Mouse (Mus musculus) forebrain, embryonic 15.5 days (tissue): ENCODE results near the gene Nudt21. TPM values are rescaled to one million over a fixed set of nuclear protein-coding genes. Genes with fewer than 3 reads are reported as not detected.
A peak's percentile ranks its signal among the peaks of the same experiment; 100 is the strongest.

ENCODE experiments used
- ATAC-seq: fragments of 200-750 bp; cut with Nextera tagmentation; replicated peaks from 2 replicates; pipeline ENCODE4 v1.8.0; 2017; ENCODE audit warnings: mild to moderate bottlenecking, moderate TSS enrichment, moderate library complexity
- H3K27ac ChIP-seq: fragments of 300-500 bp; sonication (generic); replicated peaks from 2 replicates; pipeline ENCODE4 v1.5.1; 2015; ENCODE audit warnings: mild to moderate bottlenecking, inconsistent platforms
- H3K27me3 ChIP-seq: fragments of 300-500 bp; sonication (generic); 2 replicates; pipeline ENCODE4 v1.6.1; 2015; ENCODE audit warnings: inconsistent platforms
- H3K36me3 ChIP-seq: fragments of 300-500 bp; sonication (generic); 2 replicates; pipeline ENCODE4 v1.6.1; 2015; ENCODE audit warnings: mild to moderate bottlenecking, inconsistent platforms
- H3K4me1 ChIP-seq: fragments of 300-500 bp; sonication (generic); 2 replicates; pipeline ENCODE4 v1.6.1; 2015; ENCODE audit warnings: inconsistent platforms
- H3K4me2 ChIP-seq: fragments of 300-500 bp; sonication (generic); replicated peaks from 2 replicates; pipeline ENCODE4 v1.6.1; 2015; ENCODE audit warnings: mild to moderate bottlenecking, inconsistent platforms
- H3K4me3 ChIP-seq: fragments of 300-500 bp; sonication (generic); 2 replicates; pipeline ENCODE4 v1.5.1; 2015; ENCODE audit warnings: mild to moderate bottlenecking, inconsistent platforms
- H3K9ac ChIP-seq: fragments of 300-500 bp; sonication (generic); replicated peaks from 2 replicates; pipeline ENCODE4 v1.6.1; 2015; ENCODE audit warnings: mild to moderate bottlenecking, inconsistent platforms
- H3K9me3 ChIP-seq: fragments of 300-500 bp; sonication (generic); 2 replicates; pipeline ENCODE4 v1.6.1; 2016; ENCODE audit warnings: inconsistent platforms
- WGBS: fragments of 180-500 bp; shearing (Covaris S2); methylation state at CpG from one replicate; pipeline ENCODE4 v1.1.7; 2015; ENCODE audit warnings: mixed read lengths; 5-methylcytosine and 5-hydroxymethylcytosine counted together
- polyA plus RNA-seq: library from polyadenylated mRNA; unstranded; fragments of >200 nt; fragmentation: Nextera tagmentation; extraction: Ambion mirVana; gene quantifications from 2 replicates; pipeline ENCODE4 v1.2.1, GENCODE M21; 2015

The Nudt21 gene
- polyA plus RNA-seq, 1 experiment from 2014 or later, result 133 TPM

- ATAC-seq, result no peak
- 97% methylated on average over 9 of the region's 9 CpGs for WGBS
- H3K4me3 ChIP-seq, result no peak overlapping the region
- peaks cover 16% of the 10 kb centered on the region for H3K4me1 ChIP-seq
- H3K9me3 ChIP-seq, result no peaks in the 10 kb centered on the region
- no peak overlapping the region for H3K9ac ChIP-seq
- no peaks in the 10 kb centered on the region for H3K27me3 ChIP-seq
- no peak overlapping the region for H3K4me2 ChIP-seq
- no peak overlapping the region for H3K27ac ChIP-seq
- H3K36me3 ChIP-seq, result peaks cover 65% of the 10 kb centered on the region
These were observed 7.1 kb downstream of the Nudt21 start for GRCm38 (mm10) chr8:94029701-94030100.

- WGBS, result 95% methylated on average over 6 of the region's 6 CpGs
- peaks cover 82% of the 10 kb centered on the region for H3K36me3 ChIP-seq
- H3K4me3 ChIP-seq, result no peak overlapping the region
- no peak overlapping the region for H3K27ac ChIP-seq
- H3K9me3 ChIP-seq, result no peaks in the 10 kb centered on the region
- H3K9ac ChIP-seq, result no peak overlapping the region
- H3K4me1 ChIP-seq, result no peaks in the 10 kb centered on the region
- no peaks in the 10 kb centered on the region for H3K27me3 ChIP-seq
- no peak for ATAC-seq
- H3K4me2 ChIP-seq, result no peak overlapping the region
These were observed 12.9 kb downstream of the Nudt21 start for GRCm38 (mm10) chr8:94023916-94024315.

GRCm38 (mm10) chr8:94013026-94013612 lies 23.7 kb downstream of the Nudt21 start:
- Histone ChIP-seq H3K9ac (peak overlapping the region; percentile 99), H3K4me3 (peak overlapping the region; percentile 94), H3K4me1 (peaks cover 36% of the 10 kb centered on the region), H3K4me2 (peak overlapping the region; percentile 67), H3K27me3 (no peaks in the 10 kb centered on the region), H3K27ac (peak overlapping the region; percentile 93), H3K9me3 (no peaks in the 10 kb centered on the region), H3K36me3 (0 out of 2 replicates have a peak, but pooled peaks cover 3% of the 10 kb centered on the region)
- 43% methylated on average over 7 of the region's 7 CpGs for WGBS
- ATAC-seq, result no peak

GRCm38 (mm10) chr8:94012013-94012951 lies 24.5 kb downstream of the Nudt21 start, which contains the start of gene Amfr:
Gene Amfr (minus strand): TSS chr8:94012842.
- peak within 1 kb of the TSS; percentile 99 for H3K9ac ChIP-seq
- H3K4me3 ChIP-seq, result peak within 1 kb of the TSS; percentile 94
- peak within 1 kb of the TSS; percentile 93 for H3K27ac ChIP-seq
- 0 out of 2 replicates have a peak, but pooled peaks cover 2% of the 10 kb centered on the region for H3K36me3 ChIP-seq
- ATAC-seq, result peak; percentile 96
- H3K4me1 ChIP-seq, result peaks cover 36% of the 10 kb centered on the region
- H3K4me2 ChIP-seq, result peak within 1 kb of the TSS; percentile 67
- no peaks in the 10 kb centered on the region for H3K9me3 ChIP-seq
- H3K27me3 ChIP-seq, result no peaks in the 10 kb centered on the region
- WGBS, result under 1% methylated on average over 106 of the region's 130 CpGs

GRCm38 (mm10) chr8:94011076-94012012 lies 25.5 kb downstream of the Nudt21 start:
- H3K4me3 ChIP-seq, result peak overlapping the region; percentile 94
- ATAC-seq, result no peak
- no peaks in the 10 kb centered on the region for H3K9me3 ChIP-seq
- H3K4me1 ChIP-seq, result peaks cover 36% of the 10 kb centered on the region
- 2% methylated on average over 48 of the region's 48 CpGs for WGBS
- H3K27ac ChIP-seq, result peak overlapping the region; percentile 93
- H3K9ac ChIP-seq, result peak overlapping the region; percentile 99
- no peaks in the 10 kb centered on the region for H3K27me3 ChIP-seq
- no peaks in the 10 kb centered on the region for H3K36me3 ChIP-seq
- peak overlapping the region; percentile 67 for H3K4me2 ChIP-seq

GRCm38 (mm10) chr8:94010101-94010705 lies 26.6 kb downstream of the Nudt21 start:
- no peak for ATAC-seq
- Histone ChIP-seq H3K27ac (no peak overlapping the region), H3K27me3 (no peaks in the 10 kb centered on the region), H3K9ac (0 out of 2 replicates have a peak overlapping the region, but pooled peaks have one; percentile 4), H3K4me3 (no peak overlapping the region), H3K36me3 (no peaks in the 10 kb centered on the region), H3K4me2 (peak overlapping the region; percentile 67), H3K4me1 (peaks cover 36% of the 10 kb centered on the region), H3K9me3 (no peaks in the 10 kb centered on the region)
- WGBS, result 31% methylated on average over 2 of the region's 2 CpGs

- H3K27me3 ChIP-seq, result no peaks in the 10 kb centered on the region
- peaks cover 36% of the 10 kb centered on the region for H3K4me1 ChIP-seq
- no peak overlapping the region for H3K27ac ChIP-seq
- H3K4me3 ChIP-seq, result no peak overlapping the region
- no peak overlapping the region for H3K9ac ChIP-seq
- H3K9me3 ChIP-seq, result no peaks in the 10 kb centered on the region
- H3K36me3 ChIP-seq, result 0 out of 2 replicates have a peak, but pooled peaks cover 3% of the 10 kb centered on the region
- WGBS, result 70% methylated on average over 15 of the region's 15 CpGs
- ATAC-seq, result no peak
- no peak overlapping the region for H3K4me2 ChIP-seq
These were observed 27.5 kb downstream of the Nudt21 start for GRCm38 (mm10) chr8:94009243-94009845.

- Histone ChIP-seq H3K27ac (no peak overlapping the region), H3K4me1 (peaks cover 5% of the 10 kb centered on the region), H3K27me3 (no peaks in the 10 kb centered on the region), H3K9ac (no peak overlapping the region), H3K4me3 (no peak overlapping the region), H3K4me2 (no peak overlapping the region), H3K9me3 (no peaks in the 10 kb centered on the region), H3K36me3 (peaks cover 34% of the 10 kb centered on the region)
- no peak for ATAC-seq
- 85% methylated on average over 9 of the region's 9 CpGs for WGBS
These were observed 32.7 kb downstream of the Nudt21 start for GRCm38 (mm10) chr8:94004139-94004538.

GRCm38 (mm10) chr8:93998961-93999360 lies 37.9 kb downstream of the Nudt21 start:
- Histone ChIP-seq H3K4me1 (no peaks in the 10 kb centered on the region), H3K27ac (no peak overlapping the region), H3K9ac (no peak overlapping the region), H3K4me2 (no peak overlapping the region), H3K4me3 (no peak overlapping the region), H3K9me3 (no peaks in the 10 kb centered on the region), H3K36me3 (peaks cover 48% of the 10 kb centered on the region), H3K27me3 (no peaks in the 10 kb centered on the region)
- 87% methylated on average over 2 of the region's 2 CpGs for WGBS
- ATAC-seq, result no peak

- WGBS, result 96% methylated on average over 4 of the region's 4 CpGs
- Histone ChIP-seq H3K27ac (no peak overlapping the region), H3K36me3 (peaks cover 47% of the 10 kb centered on the region), H3K9ac (no peak overlapping the region), H3K4me1 (no peaks in the 10 kb centered on the region), H3K27me3 (no peaks in the 10 kb centered on the region), H3K9me3 (no peaks in the 10 kb centered on the region), H3K4me3 (no peak overlapping the region), H3K4me2 (no peak overlapping the region)
- no peak for ATAC-seq
These were observed 47.1 kb downstream of the Nudt21 start for GRCm38 (mm10) chr8:93989739-93990138.

GRCm38 (mm10) chr8:93984731-93985130 lies 52.1 kb downstream of the Nudt21 start:
- Histone ChIP-seq H3K4me3 (no peak overlapping the region), H3K36me3 (peaks cover 78% of the 10 kb centered on the region), H3K4me1 (no peaks in the 10 kb centered on the region), H3K4me2 (no peak overlapping the region), H3K27ac (no peak overlapping the region), H3K9me3 (no peaks in the 10 kb centered on the region), H3K27me3 (no peaks in the 10 kb centered on the region), H3K9ac (no peak overlapping the region)
- WGBS, result 96% methylated on average over 3 of the region's 3 CpGs
- ATAC-seq, result no peak
